Mouse (Mus musculus): ENCODE measurements around the gene Sik3. TPM values are rescaled to one million over a fixed set of nuclear protein-coding genes. Genes with fewer than 3 reads are reported as not detected.

The Sik3 gene
- polyA plus RNA-seq, 1 experiment: 46.5 TPM

- TF ChIP-seq CTCF (IDR thresholded peaks at IDR 0.05; ENCODE audit: extremely low read depth, insufficient read depth, low read length) (no peak), POLR2A (IDR thresholded peaks at IDR 0.05; ENCODE audit: extremely low read depth, insufficient read depth, low read length) (no peak)
- Histone ChIP-seq H3K27ac (ENCODE audit: insufficient read depth, low read length) (peak overlapping the region; percentile 51; the same call in 1 of the 2 replicates), H3K4me3 (ENCODE audit: insufficient read depth, low read length) (peak overlapping the region; percentile 89), H3K4me1 (ENCODE audit: control insufficient read depth, insufficient read depth, low read length) (peaks cover 3% of the 10 kb centered on the region)
Observed at GRCm38 (mm10) chr9:46014251-46014681, 1.6 kb downstream of the Sik3 start.

- H3K27ac ChIP-seq (ENCODE audit: insufficient read depth, low read length): no peak overlapping the region
- peak overlapping the region; percentile 89 for H3K4me3 ChIP-seq (ENCODE audit: insufficient read depth, low read length)
- TF ChIP-seq POLR2A (IDR thresholded peaks at IDR 0.05; ENCODE audit: extremely low read depth, insufficient read depth, low read length) (no peak), CTCF (IDR thresholded peaks at IDR 0.05; ENCODE audit: extremely low read depth, insufficient read depth, low read length) (no peak)
Observed at GRCm38 (mm10) chr9:46015081-46015551, 2.5 kb downstream of the Sik3 start.

GRCm38 (mm10) chr9:46015831-46016230 lies 3.2 kb downstream of the Sik3 start:
- no peak overlapping the region; the same call in 1 of the 2 replicates for H3K4me3 ChIP-seq (ENCODE audit: insufficient read depth, low read length)
- H3K4me1 ChIP-seq (ENCODE audit: control insufficient read depth, insufficient read depth, low read length): peaks cover 3% of the 10 kb centered on the region
- H3K27ac ChIP-seq (ENCODE audit: insufficient read depth, low read length): no peak overlapping the region
- TF ChIP-seq CTCF (IDR thresholded peaks at IDR 0.05; ENCODE audit: extremely low read depth, insufficient read depth, low read length) (no peak), POLR2A (IDR thresholded peaks at IDR 0.05; ENCODE audit: extremely low read depth, insufficient read depth, low read length) (no peak)

More at GRCm38 (mm10) chr9:46015081-46015551, 2.5 kb downstream of the Sik3 start:
- H3K4me1 ChIP-seq (ENCODE audit: control insufficient read depth, insufficient read depth, low read length): peaks cover 3% of the 10 kb centered on the region

- H3K27ac ChIP-seq (ENCODE audit: insufficient read depth, low read length): no peak overlapping the region
- H3K4me3 ChIP-seq (ENCODE audit: insufficient read depth, low read length): no peak overlapping the region
- TF ChIP-seq CTCF (IDR thresholded peaks at IDR 0.05; ENCODE audit: extremely low read depth, insufficient read depth, low read length) (no peak), POLR2A (IDR thresholded peaks at IDR 0.05; ENCODE audit: extremely low read depth, insufficient read depth, low read length) (no peak)
- peaks cover 3% of the 10 kb centered on the region for H3K4me1 ChIP-seq (ENCODE audit: control insufficient read depth, insufficient read depth, low read length)
Observed at GRCm38 (mm10) chr9:46016417-46016816, 3.8 kb downstream of the Sik3 start.

GRCm38 (mm10) chr9:46018316-46018715 lies 5.7 kb downstream of the Sik3 start:
- Histone ChIP-seq H3K4me3 (ENCODE audit: insufficient read depth, low read length) (no peak overlapping the region), H3K4me1 (ENCODE audit: control insufficient read depth, insufficient read depth, low read length) (peaks cover 2% of the 10 kb centered on the region), H3K27ac (ENCODE audit: insufficient read depth, low read length) (no peak overlapping the region)
- TF ChIP-seq POLR2A (IDR thresholded peaks at IDR 0.05; ENCODE audit: extremely low read depth, insufficient read depth, low read length) (no peak), CTCF (IDR thresholded peaks at IDR 0.05; ENCODE audit: extremely low read depth, insufficient read depth, low read length) (no peak)

GRCm38 (mm10) chr9:46019975-46020374 lies 7.4 kb downstream of the Sik3 start:
- Histone ChIP-seq H3K4me3 (ENCODE audit: insufficient read depth, low read length) (no peak overlapping the region), H3K4me1 (ENCODE audit: control insufficient read depth, insufficient read depth, low read length) (peaks cover 2% of the 10 kb centered on the region), H3K27ac (ENCODE audit: insufficient read depth, low read length) (no peak overlapping the region)
- no peak for TF ChIP-seq POLR2A (IDR thresholded peaks at IDR 0.05; ENCODE audit: extremely low read depth, insufficient read depth, low read length)
- no peak for TF ChIP-seq CTCF (IDR thresholded peaks at IDR 0.05; ENCODE audit: extremely low read depth, insufficient read depth, low read length)

GRCm38 (mm10) chr9:46023591-46023990 lies 11.0 kb downstream of the Sik3 start:
- TF ChIP-seq CTCF (IDR thresholded peaks at IDR 0.05; ENCODE audit: extremely low read depth, insufficient read depth, low read length) (no peak), POLR2A (IDR thresholded peaks at IDR 0.05; ENCODE audit: extremely low read depth, insufficient read depth, low read length) (no peak)
- no peak overlapping the region for H3K27ac ChIP-seq (ENCODE audit: insufficient read depth, low read length)

GRCm38 (mm10) chr9:46026058-46026849 lies 13.6 kb downstream of the Sik3 start:
- H3K4me1 ChIP-seq (ENCODE audit: control insufficient read depth, insufficient read depth, low read length): peaks cover 13% of the 10 kb centered on the region
- TF ChIP-seq CTCF (IDR thresholded peaks at IDR 0.05; ENCODE audit: extremely low read depth, insufficient read depth, low read length): no peak
- no peak overlapping the region for H3K4me3 ChIP-seq (ENCODE audit: insufficient read depth, low read length)
- H3K27ac ChIP-seq (ENCODE audit: insufficient read depth, low read length): peak overlapping the region; percentile 43; the same call in 1 of the 2 replicates

More at GRCm38 (mm10) chr9:46023591-46023990, 11.0 kb downstream of the Sik3 start:
- no peak overlapping the region for H3K4me3 ChIP-seq (ENCODE audit: insufficient read depth, low read length)
- H3K4me1 ChIP-seq (ENCODE audit: control insufficient read depth, insufficient read depth, low read length): peaks cover 10% of the 10 kb centered on the region

GRCm38 (mm10) chr9:46027994-46028393 lies 15.4 kb downstream of the Sik3 start:
- H3K4me3 ChIP-seq (ENCODE audit: insufficient read depth, low read length): no peak overlapping the region
- H3K27ac ChIP-seq (ENCODE audit: insufficient read depth, low read length): no peak overlapping the region
- TF ChIP-seq POLR2A (IDR thresholded peaks at IDR 0.05; ENCODE audit: extremely low read depth, insufficient read depth, low read length): no peak
- no peak for TF ChIP-seq CTCF (IDR thresholded peaks at IDR 0.05; ENCODE audit: extremely low read depth, insufficient read depth, low read length)
- H3K4me1 ChIP-seq (ENCODE audit: control insufficient read depth, insufficient read depth, low read length): peaks cover 15% of the 10 kb centered on the region

GRCm38 (mm10) chr9:46029534-46029933 lies 16.9 kb downstream of the Sik3 start:
- H3K27ac ChIP-seq (ENCODE audit: insufficient read depth, low read length): no peak overlapping the region
- no peak overlapping the region for H3K4me3 ChIP-seq (ENCODE audit: insufficient read depth, low read length)
- no peak for TF ChIP-seq POLR2A (IDR thresholded peaks at IDR 0.05; ENCODE audit: extremely low read depth, insufficient read depth, low read length)
- TF ChIP-seq CTCF (IDR thresholded peaks at IDR 0.05; ENCODE audit: extremely low read depth, insufficient read depth, low read length): no peak
- peaks cover 19% of the 10 kb centered on the region for H3K4me1 ChIP-seq (ENCODE audit: control insufficient read depth, insufficient read depth, low read length)

Data from cortical plate, adult 2 months (tissue).